Mouse (Mus musculus) kidney, adult 2 months (tissue): Measurements from ENCODE around the gene Loxl1. TPM values are rescaled to one million over a fixed set of nuclear protein-coding genes. Genes with fewer than 3 reads are reported as not detected.
A peak's percentile ranks its signal among the peaks of the same experiment; 100 is the strongest.

Experiments
- DNase-seq: peaks from one replicate; pipeline ENCODE4 v3.0.0; 2021
- H3K27ac ChIP-seq: fragments of 200-500 bp; 2 replicates; pipeline ENCODE4 v1.5.1; 2012; ENCODE audit warnings: low read depth, low read length, control low read depth, inconsistent platforms; ENCODE audit not compliant: insufficient read depth
- H3K27me3 ChIP-seq: fragments of 200-500 bp; replicated peaks from 2 replicates; pipeline ENCODE4 v1.6.1; 2012; ENCODE audit warnings: mild to moderate bottlenecking, moderate library complexity, low read length, inconsistent platforms; ENCODE audit not compliant: control insufficient read depth, insufficient read depth
- H3K36me3 ChIP-seq: fragments of 200-500 bp; 2 replicates; pipeline ENCODE4 v1.6.1; 2012; ENCODE audit warnings: mild to moderate bottlenecking, moderate library complexity, low read length, inconsistent platforms; ENCODE audit not compliant: control insufficient read depth, insufficient read depth
- H3K4me1 ChIP-seq: fragments of 200-500 bp; 2 replicates; pipeline ENCODE4 v1.6.1; 2011; ENCODE audit warnings: low read length; ENCODE audit not compliant: control insufficient read depth, insufficient read depth
- H3K4me3 ChIP-seq: fragments of 200-500 bp; 2 replicates; pipeline ENCODE4 v1.5.1; 2011; ENCODE audit warnings: mild to moderate bottlenecking, low read depth, low read length, control low read depth; ENCODE audit not compliant: insufficient read depth
- CTCF ChIP-seq: fragments of 200-500 bp; conservative IDR thresholded peaks from 2 replicates; pipeline ENCODE4 v1.5.1; 2011; ENCODE audit warnings: low read depth, mild to moderate bottlenecking, control low read depth, low read length, moderate library complexity, mixed read lengths; ENCODE audit not compliant: insufficient read depth, insufficient read length
- POLR2A ChIP-seq: fragments of 200-500 bp; IDR thresholded peaks from one replicate; pipeline ENCODE4 v1.6.1; 2011; ENCODE audit warnings: low read depth, low read length, control low read depth
- WGBS: fragments of 180-500 bp; shearing (Covaris S2); methylation state at CpG from one replicate; pipeline ENCODE4 v1.1.7; 2018; 5-methylcytosine and 5-hydroxymethylcytosine counted together
- polyA plus RNA-seq: library from polyadenylated mRNA; depleted of rRNA; stranded (reverse); fragments of >200 nt; gene quantifications from 2 replicates; pipeline ENCODE4 v1.2.3, GENCODE M21; 2012; rRNA removed

Loxl1 gene
- polyA plus RNA-seq = 32.3 and 41.8 TPM in 2 replicates

GRCm38 (mm10) chr9:58312944-58313359 lies at the start of gene Loxl1:
Gene Loxl1, minus strand, starts transcription at chr9:58313186.
- H3K4me1 ChIP-seq = no peaks in the 10 kb centered on the region
- DNase-seq = peak; percentile 74

GRCm38 (mm10) chr9:58361956-58362355 lies 49.0 kb upstream of the Loxl1 start:
- DNase-seq = no peak
- no peak overlapping the region for H3K4me3 ChIP-seq
- WGBS = 82% methylated on average over 7 of the region's 7 CpGs
- H3K4me1 ChIP-seq = no peaks in the 10 kb centered on the region
- H3K36me3 ChIP-seq = no peaks in the 10 kb centered on the region
- H3K27ac ChIP-seq = no peak overlapping the region
- no peak for TF ChIP-seq POLR2A
- H3K27me3 ChIP-seq = no peaks in the 10 kb centered on the region

More at GRCm38 (mm10) chr9:58312944-58313359, at the start of gene Loxl1:
- no peak within 1 kb of the TSS for H3K27ac ChIP-seq
- no peaks in the 10 kb centered on the region for H3K27me3 ChIP-seq
- peak within 1 kb of the TSS; percentile 45 for H3K4me3 ChIP-seq
- WGBS = 3% methylated on average over 21 of the region's 21 CpGs
- TF ChIP-seq POLR2A (no peak), CTCF (no peak)
- no peaks in the 10 kb centered on the region for H3K36me3 ChIP-seq

- TF ChIP-seq CTCF (no peak), POLR2A (no peak)
- Histone ChIP-seq H3K36me3 (no peaks in the 10 kb centered on the region), H3K27ac (no peak overlapping the region), H3K27me3 (no peaks in the 10 kb centered on the region), H3K4me1 (no peaks in the 10 kb centered on the region), H3K4me3 (no peak overlapping the region)
- 83% methylated on average over 1 of the region's 1 CpGs for WGBS
- DNase-seq = no peak
These were observed 48.4 kb upstream of the Loxl1 start for GRCm38 (mm10) chr9:58361373-58361772.

- TF ChIP-seq CTCF = no peak
- TF ChIP-seq POLR2A = no peak
- Histone ChIP-seq H3K4me3 (no peak overlapping the region), H3K36me3 (no peaks in the 10 kb centered on the region), H3K4me1 (no peaks in the 10 kb centered on the region), H3K27ac (no peak overlapping the region), H3K27me3 (no peaks in the 10 kb centered on the region)
- 33% methylated on average over 6 of the region's 6 CpGs for WGBS
- no peak for DNase-seq
These were observed 42.5 kb upstream of the Loxl1 start for GRCm38 (mm10) chr9:58355262-58356050.

GRCm38 (mm10) chr9:58354701-58355100 lies 41.7 kb upstream of the Loxl1 start:
- TF ChIP-seq CTCF = no peak
- no peak for TF ChIP-seq POLR2A
- H3K27me3 ChIP-seq = no peaks in the 10 kb centered on the region
- DNase-seq = no peak
- H3K36me3 ChIP-seq = no peaks in the 10 kb centered on the region
- H3K27ac ChIP-seq = no peak overlapping the region
- no peak overlapping the region for H3K4me3 ChIP-seq
- H3K4me1 ChIP-seq = no peaks in the 10 kb centered on the region
- WGBS = 77% methylated on average over 6 of the region's 6 CpGs

GRCm38 (mm10) chr9:58353224-58353623 lies 40.2 kb upstream of the Loxl1 start:
- Histone ChIP-seq H3K36me3 (no peaks in the 10 kb centered on the region), H3K27ac (no peak overlapping the region), H3K4me1 (no peaks in the 10 kb centered on the region), H3K27me3 (no peaks in the 10 kb centered on the region), H3K4me3 (no peak overlapping the region)
- TF ChIP-seq POLR2A (no peak), CTCF (no peak)
- no peak for DNase-seq
- 86% methylated on average over 6 of the region's 6 CpGs for WGBS

- no peaks in the 10 kb centered on the region for H3K4me1 ChIP-seq
- WGBS = 82% methylated on average over 6 of the region's 6 CpGs
- no peak overlapping the region for H3K27ac ChIP-seq
- no peak for DNase-seq
- TF ChIP-seq POLR2A (no peak), CTCF (no peak)
- H3K36me3 ChIP-seq = no peaks in the 10 kb centered on the region
- no peak overlapping the region for H3K4me3 ChIP-seq
- H3K27me3 ChIP-seq = no peaks in the 10 kb centered on the region
These were observed 34.8 kb upstream of the Loxl1 start for GRCm38 (mm10) chr9:58347795-58348194.
